9 mouse cellular contexts compared by ENCODE assay signal in genomic region chr12:44221651-44222356, GRCm38 (mm10). TPM values are rescaled to one million over a fixed set of nuclear protein-coding genes. Genes with fewer than 3 reads are reported as not detected.
DNase-seq lines count a peak whose midpoint lies in the region; ATAC-seq and TF ChIP-seq lines count a peak whose summit lies in the region.
"Had no signal": no experiment of that assay in that cellular context is flagged by ENCODE, and none has a peak within 500 bp of the region (broad histone marks: within the 10 kb centered on the region; RNA-seq: fewer than 3 reads in every experiment).

No protein-coding gene starts in this region.

- peak overlapping the region; percentile 73 for H3K9ac ChIP-seq in forebrain, embryonic 13.5 days
- H3K9ac ChIP-seq in hindbrain, embryonic 12.5 days: peak overlapping the region; percentile 76
- H3K9ac ChIP-seq in liver, adult 2 months (ENCODE audit: low read depth, low read length): peak overlapping the region; percentile 90

- H3K79me2 ChIP-seq in liver, adult 2 months (ENCODE audit: control insufficient read depth, insufficient read depth, low read length): no peaks in the 10 kb centered on the region

- intact Hi-C loops in left cerebral cortex, adult 2 months (cut with DNase I): loop anchor here (1.0 kb wide), 1 partner anchor 46 kb away; no protein-coding TSS in a partner anchor
- intact Hi-C loops in left cerebral cortex, postnatal 14 days (cut with DNase I): no loop called here

- TF ChIP-seq CTCF in left cerebral cortex, adult 2 months (IDR thresholded peaks at IDR 0.05): no peak
- TF ChIP-seq CTCF in liver, adult 2 months (IDR thresholded peaks at IDR 0.05; ENCODE audit: low read depth, low read length): no peak

- no peaks in the 10 kb centered on the region for H3K4me1 ChIP-seq in forebrain, embryonic 13.5 days
- H3K4me1 ChIP-seq in hindbrain, embryonic 12.5 days: no peaks in the 10 kb centered on the region; the same call in 1 of the 2 replicates
- H3K4me1 ChIP-seq in liver, adult 2 months (ENCODE audit: control insufficient read depth, insufficient read depth, low read length): no peaks in the 10 kb centered on the region

- H3K36me3 ChIP-seq in forebrain, embryonic 13.5 days (ENCODE audit: poor library complexity, severe bottlenecking): no peaks in the 10 kb centered on the region
- no peaks in the 10 kb centered on the region for H3K36me3 ChIP-seq in hindbrain, embryonic 12.5 days
- no peaks in the 10 kb centered on the region for H3K36me3 ChIP-seq in liver, adult 2 months (ENCODE audit: control insufficient read depth, insufficient read depth, low read length)

- DNase-seq in left cerebral cortex, adult 2 months (ENCODE audit: extremely low spot score in 1 of 2, low spot score in 2 of 2): peak; percentile 14 to 22
- DNase-seq in left cerebral cortex, postnatal 14 days (ENCODE audit: low spot score in 2 of 2): no peak
- DNase-seq in cerebellum, adult 11 months: peak; percentile 23
- no peak for DNase-seq in liver, adult 2 months (ENCODE audit: extremely low read depth, low read depth, low spot score)
- DNase-seq in neural tube, embryonic 10.5 days (ENCODE audit: extremely low spot score, low spot score): peak; percentile 65
- no peak for DNase-seq in T-cell, adult 2 months (ENCODE audit: low spot score)

- TF ChIP-seq POLR2A in liver, adult 2 months (IDR thresholded peaks at IDR 0.05; ENCODE audit: extremely low read depth, insufficient read depth, low read length): no peak

- H3K9me3 ChIP-seq in forebrain, embryonic 13.5 days (replicated peaks): no peaks in the 10 kb centered on the region
- H3K9me3 ChIP-seq in hindbrain, embryonic 12.5 days (replicated peaks): no peaks in the 10 kb centered on the region

- H3K27me3 ChIP-seq in forebrain, embryonic 13.5 days: no peaks in the 10 kb centered on the region
- H3K27me3 ChIP-seq in hindbrain, embryonic 12.5 days: 0 out of 2 replicates have a peak, but pooled peaks cover 4% of the 10 kb centered on the region
- no peaks in the 10 kb centered on the region for H3K27me3 ChIP-seq in liver, adult 2 months (ENCODE audit: control insufficient read depth, insufficient read depth, low read length)

- WGBS in forebrain, embryonic 13.5 days: 2% methylated on average over 61 of the region's 89 CpGs
- 2% methylated on average over 84 of the region's 89 CpGs for WGBS in hindbrain, embryonic 12.5 days
- WGBS in liver, adult 2 months: 4% methylated on average over 89 of the region's 89 CpGs

- peak; percentile 55; the same call in 1 of the 2 replicates for ATAC-seq in forebrain, embryonic 13.5 days
- ATAC-seq in hindbrain, embryonic 12.5 days (ENCODE audit: low FRiP score): 0 out of 2 replicates have a peak, but pooled peaks have one; percentile 54
- ATAC-seq: Patski had no signal

- peak overlapping the region; percentile 70 for H3K4me3 ChIP-seq in left cerebral cortex, adult 2 months
- H3K4me3 ChIP-seq in forebrain, embryonic 13.5 days: peak overlapping the region; percentile 60
- H3K4me3 ChIP-seq in hindbrain, embryonic 12.5 days: peak overlapping the region; percentile 63
- peak overlapping the region; percentile 74 for H3K4me3 ChIP-seq in liver, adult 2 months (ENCODE audit: insufficient read depth, low read depth, low read length)

- peak overlapping the region; percentile 51; the same call in 1 of the 2 replicates for H3K27ac ChIP-seq in left cerebral cortex, adult 2 months
- H3K27ac ChIP-seq in forebrain, embryonic 13.5 days: no peak overlapping the region
- H3K27ac ChIP-seq in hindbrain, embryonic 12.5 days: no peak overlapping the region
- H3K27ac ChIP-seq in liver, adult 2 months (replicated peaks; ENCODE audit: insufficient read depth, low read depth, low read length): no peak overlapping the region

- H3K4me2 ChIP-seq in forebrain, embryonic 13.5 days: peak overlapping the region; percentile 82
- H3K4me2 ChIP-seq in hindbrain, embryonic 12.5 days (replicated peaks): peak overlapping the region; percentile 84

RNA-seq across cellular contexts. Expression of gene Pnpla8, which starts 0.6 kb away (rescaled TPM):
- 100 to 1,000 TPM; 134 to 149 TPM for total RNA-seq in left cerebral cortex, adult 2 months (2021)
- total RNA-seq in left cerebral cortex, postnatal 14 days (2021): 100 to 1,000 TPM; 117 to 126 TPM
- polyA plus RNA-seq in forebrain, embryonic 13.5 days (2015; fragmentation: Nextera tagmentation; extraction: Ambion mirVana): 106 and 116 TPM in 2 replicates
- polyA plus RNA-seq in hindbrain, embryonic 12.5 days (2016; fragmentation: Nextera tagmentation; extraction: Ambion mirVana): 97.0 and 99.1 TPM in 2 replicates
- total RNA-seq in liver, adult 2 months (2014; rRNA removed): 108 and 111 TPM in 2 replicates
- 17.2 and 20.5 TPM in 2 replicates for polyA plus RNA-seq in liver, adult 2 months (2012; rRNA removed)

RNA-seq across cellular contexts. Expression of gene Dnajb9, which starts 11.7 kb away (rescaled TPM):
- 10 to 100 TPM; 42.6 to 42.9 TPM for total RNA-seq in left cerebral cortex, adult 2 months (2021)
- 10 to 100 TPM; 33.1 to 36.9 TPM for total RNA-seq in left cerebral cortex, postnatal 14 days (2021)
- polyA plus RNA-seq in forebrain, embryonic 13.5 days (2015; fragmentation: Nextera tagmentation; extraction: Ambion mirVana): 24.2 and 24.6 TPM in 2 replicates
- polyA plus RNA-seq in hindbrain, embryonic 12.5 days (2016; fragmentation: Nextera tagmentation; extraction: Ambion mirVana): 31.8 and 36.1 TPM in 2 replicates
- total RNA-seq in liver, adult 2 months (2014; rRNA removed): 15.3 and 17.4 TPM in 2 replicates
- polyA plus RNA-seq in liver, adult 2 months (2012; rRNA removed): 6.7 and 7.2 TPM in 2 replicates

Comparison
In these comparisons a context has a peak if more than half of its experiments do, and no peak if none do; other contexts are left out.
1. DNase-seq: peak in left cerebral cortex, adult 2 months (2 of 2), cerebellum, adult 11 months (single experiment) and neural tube, embryonic 10.5 days (single experiment); none in left cerebral cortex, postnatal 14 days (0 of 2), liver, adult 2 months (single experiment) and T-cell, adult 2 months (single experiment).
2. Peak in every context shown above with its lines, with median percentiles within 50 percentile points of each other: H3K4me3 ChIP-seq and H3K9ac ChIP-seq.